Mouse (Mus musculus) Patski (cell line): ENCODE measurements around the gene Mymx. TPM values are rescaled to one million over a fixed set of nuclear protein-coding genes. Genes with fewer than 3 reads are reported as not detected.

Experiments
- ATAC-seq: fragments of 100-300 bp; one replicate; pipeline ENCODE4 v1.8.0; 2021
- CTCF ChIA-PET: fragments of 350-600 bp; sonication (Branson Sonifier 250); formaldehyde crosslinking; loops from one replicate; lab custom pipeline; 2022; ENCODE audit warnings: inconsistent platforms; lab: Charles Lee
- POLR2A ChIA-PET: fragments of 350-600 bp; sonication (Branson Sonifier 250); formaldehyde crosslinking; loops from one replicate; lab custom pipeline; 2022; ENCODE audit warnings: antibody characterized with exemption, inconsistent platforms; lab: Charles Lee
- DNase-seq: peaks from one replicate; pipeline ENCODE4 v3.0.0-alpha.2; 2011; ENCODE audit warnings: low read depth, low spot score
- H3K27me3 ChIP-seq: fragments of 371-371 bp; one replicate; pipeline ENCODE4 v1.5.1; 2021
- CTCF ChIP-seq: fragments of 100-300 bp; IDR thresholded peaks from one replicate; pipeline ENCODE4 v1.5.1; 2021
- in situ Hi-C: fragments of 300-500 bp; cut with MboI; formaldehyde crosslinking; loops from 3 replicates; pipeline ENCODE4 v1.11.1; 2018; ENCODE audit warnings: low pct_unique_long_range_greater_than_20kb, mixed read lengths
- polyA plus RNA-seq: library from polyadenylated mRNA; unstranded; gene quantifications from one replicate; pipeline ENCODE4 v1.2.3, GENCODE M21; 2021

The Mymx gene
- polyA plus RNA-seq, 1 experiment from 2014 or later = not detected

- in situ Hi-C loops = no loop called here
- POLR2A ChIA-PET = no interaction called here
- ATAC-seq (no peak), DNase-seq (no peak)
- TF ChIP-seq CTCF = no peak
- H3K27me3 ChIP-seq = no peaks in the 10 kb centered on the region
- CTCF ChIA-PET = interaction anchor here (2.2 kb wide), 1 partner anchor 9 kb away, joined by 5 read pairs; no protein-coding TSS in a partner anchor
These were observed 11.0 kb upstream of the Mymx start for GRCm38 (mm10) chr17:45612921-45613320.

GRCm38 (mm10) chr17:45612008-45612407 lies 10.1 kb upstream of the Mymx start:
- ATAC-seq (no peak), DNase-seq (no peak)
- H3K27me3 ChIP-seq = no peaks in the 10 kb centered on the region
- POLR2A ChIA-PET = no interaction called here
- in situ Hi-C loops = no loop called here
- TF ChIP-seq CTCF = no peak
- CTCF ChIA-PET = interaction anchor here (1.8 to 2.2 kb wide), 2 partner anchors 8 to 27 kb away, joined by 5 to 8 read pairs; no protein-coding TSS in a partner anchor

GRCm38 (mm10) chr17:45610144-45610866 lies 8.4 kb upstream of the Mymx start:
- TF ChIP-seq CTCF = no peak
- H3K27me3 ChIP-seq = no peaks in the 10 kb centered on the region
- POLR2A ChIA-PET = interaction anchor here (0.5 kb wide), 1 partner anchor 642 kb away, joined by 3 read pairs; no protein-coding TSS in a partner anchor
- CTCF ChIA-PET = interaction anchor here (0.7 to 1.8 kb wide), 4 partner anchors 10 to 25 kb away, joined by 3 to 8 read pairs (median 4); partner anchors contain the start of gene Slc29a1
- DNase-seq (no peak), ATAC-seq (no peak)
- in situ Hi-C loops = no loop called here

GRCm38 (mm10) chr17:45608396-45608795 lies 6.5 kb upstream of the Mymx start:
- no peak for ATAC-seq
- POLR2A ChIA-PET = interaction anchor here (0.6 kb wide), 1 partner anchor 146 kb away, joined by 5 read pairs; no protein-coding TSS in a partner anchor
- in situ Hi-C loops = no loop called here
- no peaks in the 10 kb centered on the region for H3K27me3 ChIP-seq
- DNase-seq = no peak
- no peak for TF ChIP-seq CTCF
- CTCF ChIA-PET = interaction anchor here (1.5 to 2.5 kb wide), 2 partner anchors 19 to 24 kb away, joined by 3 to 6 read pairs; no protein-coding TSS in a partner anchor

GRCm38 (mm10) chr17:45606992-45607879 lies 5.3 kb upstream of the Mymx start:
- no peak for TF ChIP-seq CTCF
- DNase-seq (no peak), ATAC-seq (no peak)
- H3K27me3 ChIP-seq = no peaks in the 10 kb centered on the region
- ChIA-PET CTCF (interaction anchor here (2.5 kb wide), 1 partner anchor 23 kb away, joined by 6 read pairs; no protein-coding TSS in a partner anchor), POLR2A (no interaction called here)
- in situ Hi-C loops = no loop called here

GRCm38 (mm10) chr17:45602984-45603383 lies 1.1 kb upstream of the Mymx start:
- H3K27me3 ChIP-seq = peaks cover 4% of the 10 kb centered on the region
- POLR2A ChIA-PET = no interaction called here
- DNase-seq (no peak), ATAC-seq (no peak)
- CTCF ChIA-PET = interaction anchor here (1.0 to 1.5 kb wide), 2 partner anchors 17 to 24 kb away, joined by 3 to 5 read pairs; no protein-coding TSS in a partner anchor
- in situ Hi-C loops = no loop called here
- TF ChIP-seq CTCF = no peak

GRCm38 (mm10) chr17:45601325-45601724 lies 577 bp downstream of the Mymx start:
- CTCF ChIA-PET = interaction anchor here (1.3 to 1.5 kb wide), 3 partner anchors 16 to 30 kb away, joined by 3 to 5 read pairs (median 3); no protein-coding TSS in a partner anchor
- POLR2A ChIA-PET = interaction anchor here (0.6 kb wide), 1 partner anchor 87 kb away, joined by 3 read pairs; no protein-coding TSS in a partner anchor
- no peak for DNase-seq
- peaks cover 4% of the 10 kb centered on the region for H3K27me3 ChIP-seq
- ATAC-seq = no peak
- in situ Hi-C loops = no loop called here
- no peak for TF ChIP-seq CTCF

GRCm38 (mm10) chr17:45600267-45600666 lies 1.6 kb downstream of the Mymx start:
- TF ChIP-seq CTCF = no peak
- peaks cover 4% of the 10 kb centered on the region for H3K27me3 ChIP-seq
- DNase-seq (no peak), ATAC-seq (no peak)
- POLR2A ChIA-PET = no interaction called here
- CTCF ChIA-PET = interaction anchor here (1.2 to 1.4 kb wide), 3 partner anchors 10 to 17 kb away, joined by 3 to 7 read pairs (median 3); no protein-coding TSS in a partner anchor
- in situ Hi-C loops = no loop called here

- H3K27me3 ChIP-seq = peaks cover 4% of the 10 kb centered on the region
- TF ChIP-seq CTCF = no peak
- DNase-seq (no peak), ATAC-seq (no peak)
- POLR2A ChIA-PET = no interaction called here
- CTCF ChIA-PET = interaction anchor here (1.2 to 1.4 kb wide), 3 partner anchors 11 to 18 kb away, joined by 3 to 7 read pairs (median 3); no protein-coding TSS in a partner anchor
- in situ Hi-C loops = no loop called here
These were observed 2.3 kb downstream of the Mymx start, which contains the start of gene Slc29a1 for GRCm38 (mm10) chr17:45599446-45600242. Gene Slc29a1 (minus strand): TSS chr17:45599606.
